Mouse (Mus musculus) cortical plate, adult 2 months (tissue): Measurements from ENCODE around the gene Lcn4. TPM values are rescaled to one million over a fixed set of nuclear protein-coding genes. Genes with fewer than 3 reads are reported as not detected.

Experiments
- H3K27ac ChIP-seq: fragments of 200-500 bp; 2 replicates; pipeline ENCODE4 v1.5.1; 2012; ENCODE audit warnings: low read length, control low read depth, inconsistent platforms; ENCODE audit not compliant: insufficient read depth
- H3K4me1 ChIP-seq: fragments of 200-500 bp; 2 replicates; pipeline ENCODE4 v1.6.1; 2011; ENCODE audit warnings: low read length; ENCODE audit not compliant: control insufficient read depth, insufficient read depth
- H3K4me3 ChIP-seq: fragments of 200-500 bp; 2 replicates; pipeline ENCODE4 v1.5.1; 2011; ENCODE audit warnings: mild to moderate bottlenecking, low read length, control low read depth; ENCODE audit not compliant: insufficient read depth
- CTCF ChIP-seq: fragments of 200-500 bp; IDR thresholded peaks from 2 replicates; pipeline ENCODE4 v1.5.1; 2011; ENCODE audit warnings: mild to moderate bottlenecking, control low read depth, low read length; ENCODE audit not compliant: insufficient read depth; ENCODE audit errors: extremely low read depth
- POLR2A ChIP-seq: fragments of 200-500 bp; IDR thresholded peaks from 2 replicates; pipeline ENCODE4 v1.6.1; 2011; ENCODE audit warnings: mild to moderate bottlenecking, low read length, control low read depth; ENCODE audit not compliant: insufficient read depth; ENCODE audit errors: extremely low read depth
- polyA plus RNA-seq: library from polyadenylated mRNA; depleted of rRNA; stranded (reverse); fragments of >200 nt; gene quantifications from 2 replicates; pipeline ENCODE4 v1.2.3, GENCODE M21; 2012; rRNA removed

Gene Lcn4
- polyA plus RNA-seq, 1 experiment: not detected

GRCm38 (mm10) chr2:26622984-26623383, 48.1 kb downstream of the Lcn4 start:
- TF ChIP-seq POLR2A (no peak), CTCF (no peak)
- Histone ChIP-seq H3K4me1 (peaks cover 2% of the 10 kb centered on the region), H3K27ac (no peak overlapping the region), H3K4me3 (no peak overlapping the region)

GRCm38 (mm10) chr2:26621246-26621645, 49.8 kb downstream of the Lcn4 start:
- no peaks in the 10 kb centered on the region; the same call in 1 of the 2 replicates for H3K4me1 ChIP-seq
- H3K4me3 ChIP-seq: no peak overlapping the region
- H3K27ac ChIP-seq: no peak overlapping the region
- TF ChIP-seq CTCF (no peak), POLR2A (no peak)

- TF ChIP-seq POLR2A (no peak), CTCF (no peak)
- no peak overlapping the region for H3K27ac ChIP-seq
- H3K4me1 ChIP-seq: peaks cover 2% of the 10 kb centered on the region
- H3K4me3 ChIP-seq: no peak overlapping the region
Observed at GRCm38 (mm10) chr2:26617928-26618327, 53.2 kb downstream of the Lcn4 start.

Other genes with a start within 250 kb of the Lcn4 start
- gene Sec16a, start 226.1 kb downstream of the Lcn4 start, polyA plus RNA-seq: 30.6 and 32.2 TPM in 2 replicates
- gene Notch1, start 154.6 kb downstream of the Lcn4 start, polyA plus RNA-seq: 10.9 and 11.1 TPM in 2 replicates
- 137 and 145 TPM in 2 replicates for gene Egfl7, start 91.3 kb downstream of the Lcn4 start, polyA plus RNA-seq
- gene Gm20532, start 84.6 kb downstream of the Lcn4 start, polyA plus RNA-seq: not detected in 2 replicates
- 2.3 TPM in 2 replicates for gene Agpat2, start 66.9 kb downstream of the Lcn4 start, polyA plus RNA-seq
- gene Fam69b, start 42.8 kb downstream of the Lcn4 start, polyA plus RNA-seq: 88.8 and 95.7 TPM in 2 replicates
- gene Abo, start 193.7 kb upstream of the Lcn4 start, polyA plus RNA-seq: not detected in 2 replicates
- 18.7 and 19.1 TPM in 2 replicates for gene Surf6, start 231.6 kb upstream of the Lcn4 start, polyA plus RNA-seq
- 44.1 and 47.4 TPM in 2 replicates for gene Med22, start 239.4 kb upstream of the Lcn4 start, polyA plus RNA-seq
- gene Rpl7a, start 239.5 kb upstream of the Lcn4 start, polyA plus RNA-seq: 642 and 671 TPM in 2 replicates
- gene Surf2, start 245.1 kb upstream of the Lcn4 start, polyA plus RNA-seq: 56.9 and 59.0 TPM in 2 replicates
- 136 and 138 TPM in 2 replicates for gene Surf1, start 245.2 kb upstream of the Lcn4 start, polyA plus RNA-seq